Mouse (Mus musculus): Measurements from ENCODE around the gene Nup88.
"Not testable (repeated sequence)": the region's sequence is repeated elsewhere in the genome, so short reads cannot be mapped to it uniquely, and the experiment has no call there.

Gene Nup88

DNA sequence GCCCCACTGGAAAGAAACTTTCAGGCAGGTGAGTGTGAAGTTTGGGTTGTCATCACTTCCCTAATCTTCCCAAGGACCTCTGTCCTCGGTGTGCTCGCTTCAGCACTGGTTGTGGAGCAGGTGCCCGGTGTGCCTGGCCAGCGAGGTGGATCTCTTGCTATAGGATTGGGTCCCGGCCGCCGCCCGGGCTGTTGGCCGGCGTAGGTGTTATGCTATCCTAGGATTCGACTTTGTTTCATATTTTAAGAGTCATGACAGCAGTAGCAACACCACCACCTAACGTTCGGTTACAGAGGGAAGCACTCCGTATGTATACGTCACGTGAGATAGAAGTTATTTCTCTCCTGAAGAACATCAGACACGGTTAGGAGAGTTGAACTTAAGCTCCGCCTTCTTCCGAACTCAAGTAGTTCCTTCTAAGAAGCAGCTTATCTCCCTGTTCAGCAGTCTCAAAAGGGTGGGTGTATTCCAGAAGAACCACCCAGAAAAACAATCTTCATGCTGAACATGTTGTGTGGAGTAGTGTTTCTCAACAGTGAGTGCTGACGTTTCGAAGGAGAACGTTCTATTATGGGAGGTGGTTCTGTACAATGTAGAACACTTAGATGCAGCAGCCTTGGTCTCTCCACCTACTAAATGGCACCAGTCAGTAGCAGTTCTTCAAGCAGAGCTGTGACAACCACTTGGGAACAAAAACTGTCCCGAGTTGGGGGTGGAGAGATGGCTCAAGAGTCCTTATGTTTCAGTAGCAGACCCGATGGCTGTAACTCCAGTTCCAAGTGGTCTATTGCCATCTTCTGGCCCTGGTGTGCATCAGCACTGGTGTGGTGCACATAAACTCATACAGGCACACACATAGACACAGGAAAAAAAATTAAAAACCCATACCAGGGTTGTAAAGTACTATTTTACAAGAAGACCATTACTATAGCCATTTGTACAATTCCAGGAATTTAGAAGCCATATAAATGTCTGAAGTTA is 1.1 kb upstream of the Nup88 start:
- ATAC-seq (ENCODE audit: insufficient number of reproducible peaks, low FRiP score, low TSS enrichment): peak; percentile 46; the same call in 1 of the 2 replicates

DNA sequence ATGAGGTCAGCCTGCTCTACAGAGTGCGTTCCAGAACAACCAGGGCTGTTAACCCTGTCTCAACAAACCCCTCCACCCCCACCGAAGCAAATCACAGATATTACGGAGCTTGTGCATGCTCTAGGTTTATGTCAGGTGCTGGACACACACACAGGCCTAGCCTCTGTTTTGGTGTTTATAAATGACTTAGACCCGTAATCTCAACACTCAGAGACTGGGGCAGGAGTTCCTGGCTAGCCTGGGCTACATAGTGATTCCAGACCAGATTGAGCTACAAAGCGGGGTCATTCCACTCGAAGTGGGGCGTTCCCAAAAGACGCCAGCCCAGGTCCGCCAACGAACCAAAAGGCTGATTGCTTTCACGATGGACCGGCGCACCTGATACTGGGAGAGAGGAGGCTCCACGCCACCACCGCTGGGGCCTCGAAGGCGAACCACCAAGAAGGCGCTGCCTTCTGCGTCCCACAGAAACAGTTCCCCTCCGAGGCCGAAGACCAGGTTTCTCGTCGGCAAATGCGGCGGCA is 440 bp downstream of the Nup88 start:
- ATAC-seq (ENCODE audit: insufficient number of reproducible peaks, low FRiP score, low TSS enrichment): peak; percentile 32; the same call in 1 of the 2 replicates

DNA sequence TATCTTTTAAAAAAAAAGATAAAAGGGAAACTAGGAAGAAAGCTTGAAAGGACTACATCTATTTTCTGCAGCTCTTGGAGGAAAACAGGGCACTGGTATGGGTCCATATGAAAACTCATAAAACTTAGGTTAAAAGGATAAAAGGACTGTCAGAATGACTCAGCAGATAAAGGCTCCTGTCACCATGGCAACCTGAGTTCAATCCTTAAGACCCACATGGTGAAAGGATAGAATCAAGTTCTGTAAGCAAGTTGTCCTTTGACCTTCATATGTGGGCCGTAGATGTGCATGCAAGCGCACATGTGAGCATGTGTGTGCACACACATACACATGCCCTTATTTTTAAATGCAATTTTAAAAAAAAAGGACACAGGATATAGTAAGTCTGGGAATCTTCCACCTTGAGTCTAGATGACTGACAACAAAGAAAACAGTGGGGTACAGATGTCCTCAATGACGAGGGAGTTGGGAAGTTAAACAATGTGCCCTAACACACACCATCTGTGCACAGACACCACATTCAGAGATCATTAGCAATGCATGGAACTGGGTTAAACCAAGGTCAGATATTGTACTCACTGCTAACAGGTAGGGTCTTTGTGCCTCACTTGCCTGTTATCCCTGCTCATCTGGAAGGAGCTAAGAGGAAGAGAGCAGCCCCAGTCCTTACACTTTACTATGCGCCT is 5.4 kb downstream of the Nup88 start:
- no peak for ATAC-seq (ENCODE audit: insufficient number of reproducible peaks, low FRiP score, low TSS enrichment)

DNA sequence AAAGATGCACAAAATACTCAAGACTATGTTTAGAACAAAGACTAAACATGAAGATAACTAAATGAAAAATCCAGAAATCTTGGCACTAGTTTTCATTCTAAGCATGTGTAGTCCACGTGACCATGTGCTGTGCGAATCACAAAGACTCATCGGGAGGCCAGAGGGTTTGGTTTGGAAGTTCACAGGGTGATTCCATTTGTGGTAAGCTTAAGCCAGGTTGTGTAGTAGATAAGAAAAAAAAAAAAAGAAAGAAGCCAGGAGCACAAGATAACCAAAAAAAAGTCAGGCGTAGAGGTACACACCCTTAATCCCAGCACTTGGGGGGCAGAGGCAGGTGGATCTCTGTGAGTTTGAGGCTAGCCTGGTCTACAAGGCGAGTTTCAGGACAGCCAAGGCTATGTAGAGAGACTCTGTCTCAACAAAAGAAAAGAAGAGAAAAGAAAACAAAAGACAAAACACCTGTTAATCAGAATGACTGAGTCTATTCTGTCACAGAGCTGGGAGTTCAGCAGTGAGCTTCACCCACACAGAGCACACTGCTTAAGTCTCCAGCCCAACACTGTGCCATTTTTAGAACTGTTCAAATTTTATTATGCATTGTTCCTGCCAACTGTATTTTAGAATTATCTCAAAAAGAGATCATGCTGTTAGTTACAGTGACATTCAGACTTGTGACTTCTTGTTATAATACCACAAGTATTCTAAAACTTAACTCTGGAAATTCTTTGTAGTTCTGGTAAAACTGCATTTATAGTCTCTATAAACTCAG is 8.8 kb downstream of the Nup88 start:
- no peak for ATAC-seq (ENCODE audit: insufficient number of reproducible peaks, low FRiP score, low TSS enrichment)

DNA sequence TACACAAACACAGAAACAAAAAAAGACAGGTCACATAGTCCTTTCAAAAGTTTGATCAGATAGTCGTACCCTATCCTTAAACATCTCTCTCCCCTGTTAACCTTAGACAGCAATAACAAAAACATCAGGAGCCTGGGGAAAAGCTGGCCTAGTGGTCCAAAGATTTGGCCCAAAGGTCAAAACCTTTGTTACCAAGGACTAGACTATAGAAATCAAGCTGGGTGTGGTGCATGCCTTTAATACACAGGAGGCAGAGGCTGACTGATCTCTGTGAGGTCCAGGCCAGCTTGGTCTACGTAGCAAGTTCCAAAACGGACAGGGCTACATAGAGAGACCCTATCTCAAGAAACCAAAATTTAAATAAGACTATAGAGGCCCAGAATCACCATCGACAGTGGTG is 15.1 kb downstream of the Nup88 start:
- ATAC-seq (ENCODE audit: insufficient number of reproducible peaks, low FRiP score, low TSS enrichment): no peak

DNA sequence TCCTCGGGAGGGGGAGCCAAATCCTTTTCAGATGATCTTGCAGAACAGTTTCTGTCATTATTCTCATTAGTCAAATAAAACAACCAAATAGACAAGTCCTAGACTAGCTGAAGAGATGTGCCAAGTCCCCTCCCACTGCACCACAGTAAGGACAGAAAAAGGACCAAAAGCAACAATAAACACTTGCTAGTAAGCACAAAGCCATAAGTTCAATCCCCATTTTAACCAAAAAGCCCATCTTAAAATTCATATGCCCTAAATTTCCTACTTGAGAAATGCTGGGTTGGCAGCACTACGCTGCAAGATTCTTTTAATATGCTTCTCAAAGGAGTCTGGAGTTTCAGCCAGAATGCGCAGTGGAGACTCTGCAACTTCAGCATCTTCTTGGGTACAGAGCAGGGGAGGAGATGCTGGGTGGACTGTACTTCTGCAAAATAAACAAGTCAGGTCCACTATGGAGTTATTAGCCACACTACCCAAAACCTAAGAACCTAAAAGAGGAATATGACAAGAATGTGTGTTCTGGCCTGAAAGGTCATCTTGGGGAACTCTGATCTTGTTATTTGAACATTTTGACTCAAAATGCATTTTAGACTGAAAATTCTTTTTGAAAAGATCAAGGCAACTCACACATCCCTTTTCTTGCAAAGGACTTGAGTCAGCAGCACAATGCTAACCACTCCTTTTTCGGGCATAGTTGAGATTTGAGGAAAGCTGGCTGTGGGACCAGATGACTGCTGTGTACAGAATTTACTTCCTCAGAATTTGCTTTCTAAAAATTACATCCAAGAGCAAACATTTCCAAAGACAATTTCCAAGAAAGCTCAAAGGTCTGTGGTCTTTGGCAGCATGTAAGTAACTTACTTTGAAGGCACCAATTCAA is 24.6 kb downstream of the Nup88 start:
- no peak for ATAC-seq (ENCODE audit: insufficient number of reproducible peaks, low FRiP score, low TSS enrichment)

DNA sequence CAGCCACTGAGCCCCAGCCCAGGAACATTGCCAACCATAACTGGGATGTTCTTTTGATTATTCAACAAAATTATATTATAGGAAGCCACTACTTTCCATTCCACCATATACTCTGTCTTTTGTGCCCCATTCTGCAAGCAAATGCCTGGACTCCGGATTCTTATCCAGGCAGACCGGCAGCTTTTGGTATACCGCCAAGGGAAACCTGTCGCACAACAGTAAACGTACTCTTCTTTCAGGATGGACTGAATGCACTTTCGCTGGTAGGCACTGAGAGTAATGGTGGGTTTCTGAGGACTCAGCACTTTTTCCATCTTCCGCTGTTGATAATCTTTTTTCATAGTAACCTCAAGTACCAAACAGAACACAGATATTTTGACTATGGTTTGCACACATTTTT is 26.1 kb downstream of the Nup88 start:
- ATAC-seq (ENCODE audit: insufficient number of reproducible peaks, low FRiP score, low TSS enrichment): no peak

DNA sequence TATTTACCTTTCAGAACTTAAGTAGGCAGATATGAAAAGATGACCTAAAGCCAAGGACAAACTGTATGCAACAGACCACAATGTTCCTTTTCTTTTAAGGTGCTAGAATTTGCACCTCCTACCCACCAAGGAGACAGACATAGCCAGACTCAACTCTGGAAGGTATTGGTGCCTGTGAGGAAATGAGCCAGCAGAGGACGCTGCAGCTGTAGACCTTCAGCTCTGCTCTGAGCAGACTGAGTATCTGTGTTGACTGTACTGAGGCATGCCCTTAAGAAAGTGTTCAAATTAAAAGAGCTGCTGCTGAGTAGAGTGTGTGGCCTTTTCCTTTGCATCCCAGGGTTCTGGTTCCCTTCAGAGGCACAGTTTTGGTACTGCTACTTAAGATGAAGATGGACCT is 27.2 kb downstream of the Nup88 start:
- ATAC-seq (ENCODE audit: insufficient number of reproducible peaks, low FRiP score, low TSS enrichment): no peak

DNA sequence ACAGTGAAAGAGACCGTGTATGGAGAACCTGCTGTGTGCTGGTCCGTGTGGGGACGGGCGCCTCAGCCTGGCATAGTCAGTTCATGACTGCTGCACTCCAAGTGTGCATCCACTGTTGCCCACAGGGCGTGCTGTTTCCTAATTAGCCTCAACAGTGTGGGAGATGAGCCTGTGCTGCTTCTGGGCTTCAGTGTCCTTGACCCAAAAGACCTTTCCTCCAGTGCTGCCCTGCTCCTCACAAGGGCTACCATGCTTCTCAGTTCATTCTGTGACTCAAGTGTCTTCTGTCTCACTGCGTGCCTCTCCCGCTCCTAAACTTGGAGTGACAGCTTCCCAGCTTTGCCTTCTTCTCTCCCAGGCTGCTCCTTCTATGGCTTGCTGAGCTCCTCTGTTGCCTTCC is 34.5 kb downstream of the Nup88 start:
- ATAC-seq (ENCODE audit: insufficient number of reproducible peaks, low FRiP score, low TSS enrichment): no peak

DNA sequence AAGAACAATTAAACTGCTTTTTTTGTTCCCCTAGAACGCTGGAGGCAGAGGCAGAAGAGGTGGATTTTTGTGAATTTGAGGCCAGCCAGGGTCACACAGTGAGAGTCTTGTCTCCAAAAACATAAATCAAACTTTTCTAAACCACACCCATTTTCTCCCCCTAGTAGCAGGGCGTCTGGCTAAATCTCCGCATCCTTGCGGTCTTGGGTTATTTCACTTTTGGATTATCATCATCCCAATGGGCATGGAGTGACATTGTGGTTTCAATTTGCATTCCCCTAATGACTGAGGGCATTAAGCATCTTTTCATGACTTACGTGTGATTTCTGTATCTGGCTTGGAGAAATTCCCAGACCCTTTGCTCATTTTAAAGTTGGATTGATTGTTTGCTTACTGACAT is 38.3 kb downstream of the Nup88 start:
- no peak for ATAC-seq (ENCODE audit: insufficient number of reproducible peaks, low FRiP score, low TSS enrichment)

DNA sequence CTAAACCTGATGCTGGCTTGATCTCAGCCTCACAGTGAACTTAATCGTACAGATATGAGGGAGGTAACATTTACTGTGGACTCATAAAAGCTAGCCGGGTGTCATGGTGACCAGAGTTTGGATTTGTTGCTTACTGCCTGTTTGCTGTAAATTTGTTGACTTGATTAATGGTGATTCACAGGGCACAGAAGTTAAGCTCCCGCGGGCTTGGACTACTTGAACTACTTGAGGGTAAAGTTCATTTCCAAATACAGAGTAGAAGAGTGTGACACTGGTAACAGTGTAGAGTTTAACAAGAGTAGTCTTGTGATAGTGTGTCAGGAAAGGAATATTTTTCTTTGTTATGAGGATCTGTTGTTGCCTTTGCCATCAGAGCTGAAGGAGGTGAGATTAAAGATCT is 50.2 kb downstream of the Nup88 start:
- ATAC-seq (ENCODE audit: insufficient number of reproducible peaks, low FRiP score, low TSS enrichment): no peak

DNA sequence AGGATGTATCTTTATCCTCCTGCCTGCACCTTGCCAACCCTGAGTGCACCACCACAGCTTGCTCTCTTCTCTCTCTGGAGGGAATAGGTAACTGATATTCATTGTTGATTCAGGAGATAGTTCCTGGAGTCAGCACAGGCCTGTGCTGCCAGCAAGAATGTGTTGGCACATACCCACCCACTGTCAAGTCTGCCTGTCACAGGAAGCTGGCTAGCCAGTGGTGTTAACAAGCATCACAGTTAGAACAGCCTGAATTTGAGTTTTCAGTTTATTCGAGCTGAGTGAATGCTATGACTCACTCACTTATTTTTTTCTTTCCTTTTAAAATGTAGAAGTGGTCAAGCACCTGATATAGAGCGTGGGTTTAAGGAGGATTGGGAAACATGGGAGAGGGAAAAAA is 51.9 kb downstream of the Nup88 start:
- ATAC-seq (ENCODE audit: insufficient number of reproducible peaks, low FRiP score, low TSS enrichment): no peak

DNA sequence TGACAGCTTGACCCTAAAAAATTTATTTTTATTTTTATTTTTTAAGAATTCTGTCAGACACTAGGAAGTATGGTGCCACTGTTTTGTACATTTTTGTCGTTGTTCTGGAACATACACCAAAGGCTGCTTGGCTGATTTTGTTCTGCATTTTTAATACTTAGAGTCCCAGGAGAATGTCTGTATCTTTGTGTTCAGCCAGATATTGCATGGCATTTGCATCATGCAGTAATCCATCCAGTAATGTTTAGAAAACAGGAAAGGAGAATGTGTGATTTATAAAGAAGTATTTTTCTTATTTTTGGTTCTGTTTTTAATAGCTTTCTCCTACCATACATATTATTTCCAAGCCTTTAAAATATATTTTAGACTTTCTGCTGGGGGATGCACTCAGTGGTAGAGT is 57.9 kb downstream of the Nup88 start:
- no peak for ATAC-seq (ENCODE audit: insufficient number of reproducible peaks, low FRiP score, low TSS enrichment)

DNA sequence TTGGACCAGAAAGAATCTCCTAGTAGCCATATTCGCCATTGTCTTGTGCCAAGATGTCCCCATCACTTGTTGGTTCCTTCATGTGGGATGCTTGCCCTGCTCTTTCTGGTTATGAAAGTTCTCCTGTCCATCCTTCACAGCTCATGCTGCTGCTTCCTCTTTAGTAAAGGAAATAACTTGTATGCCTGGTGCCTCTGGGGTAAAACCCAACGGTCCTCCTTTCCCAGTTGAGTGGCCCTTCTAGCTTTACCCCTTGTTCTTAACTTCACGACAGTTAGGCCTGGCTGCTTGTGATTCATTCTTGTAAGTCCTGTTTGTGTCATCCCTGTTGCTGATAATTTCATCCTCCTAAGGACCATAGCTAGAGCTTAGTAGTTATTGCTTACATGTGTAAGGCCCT is 58.5 kb downstream of the Nup88 start:
- ATAC-seq (ENCODE audit: insufficient number of reproducible peaks, low FRiP score, low TSS enrichment): no peak

DNA sequence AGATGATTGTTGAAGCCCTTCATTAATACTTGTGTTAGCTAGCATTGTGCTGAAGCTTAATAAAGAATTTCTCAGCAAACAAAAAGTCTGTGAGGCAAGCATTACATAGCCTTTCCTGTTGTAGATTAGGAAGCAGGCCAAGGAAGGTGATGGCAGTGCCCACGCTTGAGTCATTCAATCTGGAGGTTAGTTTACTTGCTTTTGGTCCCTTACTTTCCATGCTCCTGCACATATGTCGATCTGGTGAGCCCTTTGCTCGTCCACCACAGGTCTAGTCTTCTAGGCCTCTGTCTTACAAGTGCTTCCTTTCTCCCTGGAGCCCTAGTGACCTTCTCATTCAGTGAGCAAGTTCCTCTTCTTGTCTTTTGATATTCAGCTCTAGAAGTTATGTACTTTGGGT is 63.1 kb downstream of the Nup88 start:
- no peak for ATAC-seq (ENCODE audit: insufficient number of reproducible peaks, low FRiP score, low TSS enrichment)

DNA sequence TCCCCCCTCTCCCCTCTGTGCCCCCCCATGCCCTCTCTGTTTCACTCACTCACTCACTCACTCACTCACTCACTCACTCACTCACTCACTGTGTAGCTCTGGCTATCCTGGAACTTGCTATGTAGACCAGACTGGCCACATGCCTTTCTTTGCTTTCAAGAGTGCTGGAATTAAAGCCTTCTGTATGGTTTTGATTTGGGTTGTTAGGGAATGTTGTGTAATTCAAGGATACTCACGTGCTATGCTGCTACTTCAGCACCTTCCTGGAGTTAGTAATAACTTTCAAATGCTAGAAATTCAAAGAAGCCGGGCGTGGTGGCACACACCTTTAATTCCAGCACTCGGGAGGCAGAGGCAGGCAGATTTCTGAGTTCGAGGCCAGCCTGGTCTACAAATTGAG is 71.6 kb downstream of the Nup88 start:
- ATAC-seq (ENCODE audit: insufficient number of reproducible peaks, low FRiP score, low TSS enrichment): not testable (repeated sequence)

DNA sequence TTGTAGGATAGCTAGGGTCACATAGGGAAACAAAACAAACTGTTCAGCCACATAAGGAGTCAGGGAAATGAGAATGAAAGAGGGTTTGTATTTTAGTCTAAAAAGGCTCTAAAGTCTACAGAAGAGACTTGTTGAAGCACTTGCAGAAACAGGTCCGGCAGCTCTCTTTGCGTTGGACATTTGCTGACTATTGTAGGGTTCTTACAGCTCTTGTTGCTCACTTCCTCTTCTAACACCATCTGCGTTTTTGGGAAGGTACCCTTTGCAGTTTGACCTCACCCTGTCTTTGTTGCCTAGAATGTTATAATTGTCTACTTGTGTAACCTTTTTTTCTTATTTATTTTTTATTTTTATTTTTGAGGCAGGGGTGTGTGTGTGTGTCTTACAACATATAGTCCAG is 72.1 kb downstream of the Nup88 start:
- no peak for ATAC-seq (ENCODE audit: insufficient number of reproducible peaks, low FRiP score, low TSS enrichment)
